Mouse (Mus musculus) skeletal muscle tissue, adult 2 months (tissue): ENCODE measurements around the gene Atp11a.

Experiments
- DNase-seq: peaks from one replicate; pipeline ENCODE4 v3.0.0-alpha.2; 2012; ENCODE audit warnings: low read depth, low spot score

Gene Atp11a

DNA sequence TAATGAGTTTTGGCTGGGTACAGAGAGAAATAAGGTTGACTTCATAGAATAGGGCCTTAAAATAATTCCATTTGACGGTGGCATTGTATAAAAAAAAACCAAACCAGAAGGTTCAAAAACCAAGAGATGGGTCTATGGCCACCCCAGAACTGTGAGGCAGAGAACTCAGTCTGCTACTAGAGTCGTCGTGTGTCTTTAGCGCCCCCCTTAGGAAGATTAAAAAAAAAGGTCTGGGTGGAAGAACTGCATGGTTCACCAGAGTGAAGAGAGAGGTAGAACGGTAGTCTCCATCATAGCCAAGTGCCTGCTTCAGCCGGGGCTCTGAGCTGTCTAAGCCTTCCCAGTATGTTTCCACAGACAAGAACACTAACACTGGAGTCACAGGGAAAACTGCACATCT, 54.4 kb downstream of the Atp11a start:
- DNase-seq: no peak

DNA sequence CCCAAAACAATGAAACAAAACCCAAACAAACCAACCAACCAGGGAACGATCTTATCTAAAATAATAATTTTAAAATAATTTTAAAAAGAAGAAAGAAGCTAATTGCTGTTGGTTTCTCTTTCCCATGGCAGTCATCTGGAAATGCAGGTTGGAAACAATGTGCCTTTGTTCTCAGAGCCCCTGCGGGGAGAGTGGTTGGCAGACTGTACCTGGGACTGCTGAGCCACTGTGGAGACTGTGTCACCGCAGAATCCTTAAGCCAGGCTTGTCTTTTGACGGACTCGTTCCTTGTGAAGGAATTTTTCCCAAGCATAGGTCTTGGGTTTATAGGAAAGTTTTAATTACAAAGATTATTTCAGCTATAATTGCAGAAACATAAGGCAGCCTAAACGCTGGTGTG, 59.6 kb downstream of the Atp11a start:
- DNase-seq: no peak

DNA sequence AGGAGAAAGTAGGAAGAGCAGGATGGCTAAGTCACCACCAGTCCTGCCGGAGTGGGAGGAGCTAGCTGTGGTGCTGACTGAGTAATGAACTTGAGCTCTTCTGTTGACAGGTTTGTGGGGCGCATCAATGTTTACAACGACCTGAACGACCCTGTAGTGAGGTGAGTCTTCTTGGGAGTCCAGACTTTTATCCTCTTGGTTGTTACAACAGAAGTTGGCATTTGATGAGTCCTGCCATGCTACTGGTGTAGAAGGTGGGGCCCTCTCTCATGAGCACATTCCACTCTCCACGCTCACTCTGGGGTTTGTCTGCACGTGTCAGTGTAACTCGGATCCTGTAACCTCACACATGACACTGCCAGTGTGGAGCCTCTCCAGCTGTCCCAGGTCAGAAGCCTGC, 66.1 kb downstream of the Atp11a start:
- DNase-seq: no peak

DNA sequence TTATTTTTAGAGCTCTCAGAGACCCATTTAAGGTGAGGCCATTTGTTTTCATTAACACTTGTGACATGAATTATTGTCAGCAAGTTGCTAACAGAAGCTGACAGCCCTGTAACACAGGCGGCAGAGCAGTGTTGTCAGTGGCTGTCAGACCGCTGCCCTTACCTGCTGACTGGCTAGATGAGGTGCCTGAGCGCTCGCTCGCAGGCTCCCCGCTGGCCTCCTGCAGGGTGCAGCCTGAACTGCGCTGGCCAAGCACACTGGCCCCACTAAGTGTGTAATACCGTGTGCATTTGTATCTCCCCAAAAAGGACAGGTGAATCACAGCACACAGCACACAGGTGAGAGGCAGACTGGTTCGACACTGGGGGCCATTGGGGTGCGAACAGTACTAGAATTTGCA, 67.7 kb downstream of the Atp11a start:
- no peak for DNase-seq

DNA sequence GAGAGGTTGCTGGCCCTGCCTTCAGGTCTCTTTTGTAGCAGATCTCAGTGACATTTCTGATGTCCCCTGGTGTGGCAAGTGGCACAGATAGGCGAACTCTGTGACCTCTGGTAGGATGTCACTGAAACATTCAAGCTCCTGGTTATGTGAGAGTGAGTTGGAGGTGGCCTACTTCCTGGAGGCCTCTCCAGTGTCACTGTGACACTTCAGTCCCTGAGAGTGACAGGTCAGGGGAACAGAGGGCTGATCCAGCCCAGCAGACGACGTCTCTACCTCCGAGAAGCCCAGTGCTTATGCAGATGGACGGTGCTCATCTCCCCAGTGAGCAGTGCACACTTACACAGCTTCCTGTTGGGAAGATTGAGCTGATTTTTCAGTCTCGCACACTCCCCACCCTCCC, 68.4 kb downstream of the Atp11a start:
- DNase-seq: no peak

DNA sequence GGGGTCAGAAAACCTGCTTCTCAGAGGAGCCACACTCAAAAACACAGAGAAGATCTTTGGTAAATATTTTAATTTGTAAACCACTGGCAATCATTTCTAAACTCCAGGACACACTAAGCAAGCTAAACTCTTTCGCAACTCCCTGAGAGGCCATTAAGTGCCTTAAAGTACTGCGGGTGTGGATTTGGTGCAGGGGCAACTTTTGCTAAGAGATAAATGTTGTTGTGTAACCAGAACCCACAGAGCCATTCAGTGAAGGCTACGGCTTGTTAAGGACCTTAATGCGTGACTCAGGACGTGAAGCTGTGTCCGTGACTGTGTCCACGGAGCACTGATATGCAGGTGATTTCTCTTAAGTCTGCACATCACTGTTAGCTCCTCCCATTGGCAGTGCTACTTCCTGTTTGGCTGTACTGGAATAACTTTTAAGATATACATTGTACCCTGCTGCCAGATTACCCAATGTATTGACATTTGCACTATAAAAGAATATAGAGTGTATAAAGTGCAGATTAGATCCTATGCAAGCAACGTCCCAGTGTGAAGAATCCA, 68.9 kb downstream of the Atp11a start:
- DNase-seq: peak; percentile 17

DNA sequence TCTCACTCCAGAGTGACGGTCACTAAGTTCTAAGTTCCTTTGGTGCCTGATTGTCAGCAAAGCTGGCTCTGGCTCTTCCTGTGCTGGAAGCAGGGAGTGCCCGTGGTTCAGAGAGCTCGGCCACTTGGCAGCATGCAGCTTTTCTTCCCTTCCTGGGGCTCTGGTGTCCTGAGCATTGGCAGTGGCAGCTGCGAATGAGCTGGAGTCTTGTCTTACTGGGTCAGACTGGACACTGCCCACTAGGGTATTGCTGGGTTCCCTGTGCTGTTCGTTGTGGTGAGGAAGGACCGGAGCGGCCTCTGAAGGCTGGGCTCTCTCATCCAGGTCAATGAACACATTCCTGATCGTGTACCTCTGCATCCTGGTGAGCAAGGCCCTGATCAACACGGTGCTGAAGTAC, 70.3 kb downstream of the Atp11a start:
- DNase-seq: peak; percentile 34

DNA sequence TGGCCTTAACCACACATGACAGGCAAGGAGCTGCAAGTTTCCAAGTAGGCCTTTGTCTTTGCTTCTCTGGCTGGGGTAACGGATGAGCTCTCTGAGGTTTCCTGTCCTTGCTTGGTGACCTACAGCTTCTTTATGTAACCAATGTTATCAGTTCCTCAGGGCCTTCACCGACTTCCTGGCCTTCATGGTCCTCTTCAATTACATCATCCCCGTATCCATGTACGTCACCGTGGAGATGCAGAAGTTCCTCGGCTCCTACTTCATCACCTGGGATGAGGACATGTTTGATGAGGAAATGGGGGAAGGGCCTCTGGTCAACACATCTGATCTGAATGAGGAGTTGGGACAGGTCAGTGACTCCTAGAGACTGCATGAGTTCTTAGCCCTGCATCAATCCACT, 71.5 kb downstream of the Atp11a start:
- DNase-seq: no peak

DNA sequence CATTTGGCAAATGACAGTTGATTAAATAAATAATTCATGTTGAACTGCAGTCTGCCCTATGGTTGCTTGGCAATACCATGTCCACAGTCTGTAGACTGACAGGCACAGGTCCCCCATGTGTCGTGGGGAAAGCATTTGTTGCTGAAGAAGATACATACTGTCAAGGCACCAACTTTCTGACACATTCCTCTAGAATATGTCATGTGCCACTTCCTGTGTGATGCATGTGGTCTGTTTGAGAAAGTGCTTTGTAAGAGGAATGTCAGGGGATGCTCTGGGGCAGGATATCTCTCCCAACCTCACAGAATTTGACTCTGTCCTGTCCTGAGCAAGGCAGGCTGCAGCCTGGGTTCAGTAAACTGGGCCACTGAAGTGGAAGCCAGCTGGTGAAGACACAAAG, 72.6 kb downstream of the Atp11a start:
- DNase-seq: no peak

DNA sequence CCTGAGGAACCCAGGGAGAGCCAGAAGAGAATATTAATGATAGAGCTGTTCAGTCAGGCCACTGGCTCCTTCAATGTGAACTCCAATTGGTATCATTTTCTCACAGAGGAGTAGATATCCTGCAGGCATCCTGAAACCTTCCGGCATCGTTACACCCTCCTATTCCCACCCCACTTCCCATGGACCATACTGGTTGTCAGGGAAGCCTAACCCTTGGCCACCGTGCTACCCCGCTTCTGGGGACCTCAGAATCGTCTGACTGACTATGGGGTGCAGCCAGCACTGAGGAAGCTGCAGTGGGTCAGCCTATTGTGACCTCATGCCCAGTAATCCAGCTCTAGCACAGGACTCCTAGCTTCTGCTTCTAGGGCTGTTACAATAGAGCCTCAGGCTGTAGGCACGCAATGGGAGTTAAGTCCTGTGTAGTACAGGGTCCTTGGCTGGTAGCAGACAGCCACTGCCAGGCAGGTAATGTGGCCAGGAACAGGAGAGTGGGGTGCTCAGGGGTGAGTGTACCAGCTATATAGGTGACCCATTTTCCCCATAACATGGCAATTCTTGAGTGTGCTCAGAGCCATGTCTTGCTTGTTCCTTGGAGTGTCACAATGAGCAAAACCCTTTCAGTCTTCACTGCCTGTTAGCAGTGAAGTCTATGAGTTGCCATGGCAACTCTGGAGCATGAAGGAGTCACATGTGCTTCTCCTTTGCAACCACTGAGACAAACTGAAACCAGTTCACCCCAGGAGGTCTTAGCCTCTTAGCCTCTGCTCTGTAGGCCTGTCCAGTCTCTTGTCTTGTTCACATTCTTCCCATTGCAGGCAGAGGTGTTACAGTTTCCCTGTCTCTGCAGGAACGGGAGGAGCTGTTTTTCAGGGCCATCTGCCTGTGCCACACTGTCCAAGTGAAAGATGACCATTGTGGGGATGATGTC, 75.1 kb downstream of the Atp11a start:
- no peak for DNase-seq

DNA sequence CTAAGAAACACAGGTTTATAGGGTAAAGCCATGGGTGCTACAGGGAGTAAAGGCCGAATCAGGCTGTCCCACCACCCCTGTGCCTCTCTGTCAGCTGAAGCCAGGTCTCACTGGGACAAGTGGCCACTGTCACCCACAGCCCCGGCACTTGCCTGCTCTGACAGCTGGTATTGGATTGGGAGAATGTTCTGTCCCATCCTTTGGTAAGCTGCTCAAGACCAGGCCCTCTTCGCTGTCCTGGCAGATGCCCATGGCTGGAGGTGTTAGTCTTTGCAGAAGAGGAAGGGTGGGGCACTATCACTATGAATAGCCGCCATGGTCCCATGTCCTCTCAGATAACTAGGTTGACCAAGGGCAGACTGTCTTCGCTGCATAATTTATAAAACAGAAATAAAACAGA, 76.8 kb downstream of the Atp11a start:
- no peak for DNase-seq

DNA sequence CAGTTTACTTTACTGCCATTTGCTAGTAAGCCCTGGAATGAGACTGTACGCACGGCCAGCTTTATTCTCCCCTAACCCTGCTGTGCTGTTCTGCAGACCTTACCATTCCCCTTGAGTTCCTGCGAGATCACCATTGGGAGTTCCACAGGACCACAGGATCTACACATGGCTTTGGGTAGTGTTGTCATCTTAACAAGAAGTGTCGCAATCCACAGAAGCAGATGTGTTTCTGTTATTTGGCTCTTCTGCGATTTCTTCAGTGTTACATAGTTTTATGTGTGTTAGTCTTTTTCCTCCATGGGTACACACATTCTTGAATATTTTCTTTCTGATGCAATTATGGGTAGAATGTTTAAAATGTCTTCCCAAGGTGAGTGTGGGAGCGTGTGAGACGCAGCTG, 84.0 kb downstream of the Atp11a start:
- peak; percentile 30 for DNase-seq

DNA sequence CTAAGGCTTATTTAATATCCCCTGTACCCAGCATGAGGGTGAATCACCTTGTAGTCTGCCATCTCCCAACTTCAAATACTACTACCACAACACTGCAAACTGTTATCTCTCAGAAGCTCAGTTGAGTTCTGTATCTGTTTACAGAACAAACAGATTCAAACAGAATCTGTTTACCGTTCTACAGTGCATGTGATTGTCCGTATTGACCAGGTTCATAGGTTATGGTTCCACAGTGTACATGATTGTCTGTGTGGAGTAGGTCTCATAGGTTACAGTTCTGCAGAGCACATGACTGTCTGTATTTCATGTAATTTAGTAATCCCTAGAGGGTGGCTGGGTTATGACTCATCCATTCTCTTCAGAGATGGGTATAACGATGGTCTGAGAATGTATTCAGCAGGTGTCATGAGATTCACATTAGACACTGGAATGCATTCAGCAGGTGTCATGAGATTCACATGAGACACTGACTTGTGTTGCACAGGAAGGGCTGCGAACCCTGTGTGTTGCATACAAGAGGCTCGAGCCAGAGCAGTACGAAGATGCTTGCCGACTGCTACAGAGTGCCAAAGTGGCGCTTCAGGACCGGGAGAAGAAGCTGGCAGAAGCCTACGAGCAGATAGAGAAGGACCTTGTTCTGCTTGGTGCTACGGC, 85.7 kb downstream of the Atp11a start:
- DNase-seq: no peak

DNA sequence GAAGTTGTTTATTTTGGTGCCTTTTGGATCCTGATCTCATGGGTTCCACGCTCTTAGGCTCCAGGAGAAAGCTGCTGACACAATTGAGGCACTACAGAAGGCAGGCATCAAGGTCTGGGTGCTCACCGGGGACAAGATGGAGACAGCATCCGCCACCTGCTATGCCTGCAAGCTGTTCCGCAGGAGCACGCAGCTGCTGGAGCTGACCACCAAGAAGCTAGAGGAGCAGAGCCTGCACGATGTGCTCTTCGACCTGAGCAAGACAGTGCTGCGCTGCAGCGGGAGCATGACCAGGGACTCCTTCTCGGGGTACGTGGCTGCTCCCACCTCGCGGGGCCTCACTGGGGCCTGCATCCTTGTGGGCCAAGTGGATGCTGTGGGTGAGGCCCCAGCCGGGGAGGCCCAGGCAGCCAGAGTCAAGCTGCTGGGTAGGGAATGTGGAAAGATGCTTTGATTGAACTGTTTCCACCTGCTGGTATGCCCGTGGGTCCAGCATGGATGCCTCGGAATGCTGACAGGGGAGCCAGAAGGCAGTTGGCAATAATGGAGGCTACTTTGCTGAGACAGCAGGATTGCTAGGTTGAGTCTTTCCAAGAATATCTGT, 87.6 kb downstream of the Atp11a start:
- no peak for DNase-seq

DNA sequence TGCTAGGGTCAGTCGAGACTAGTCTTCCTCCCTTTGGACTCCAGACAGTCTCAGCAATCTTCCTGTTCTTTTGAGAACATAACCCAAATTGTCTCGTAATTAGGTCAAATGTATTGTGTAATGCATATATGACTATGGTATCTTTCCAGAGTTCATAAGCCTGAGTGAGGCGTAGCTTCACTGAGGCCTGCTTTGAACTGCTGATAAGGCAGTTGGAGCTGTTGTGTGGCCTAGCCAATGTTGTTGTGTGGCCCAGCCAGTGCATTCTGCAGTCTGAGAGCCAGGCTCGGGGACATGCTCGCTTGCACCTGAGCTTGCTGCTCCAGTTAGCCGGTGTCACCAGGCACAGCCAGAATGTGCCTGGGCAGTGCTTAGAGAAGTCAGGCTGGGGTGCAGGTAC, 89.6 kb downstream of the Atp11a start:
- no peak for DNase-seq

DNA sequence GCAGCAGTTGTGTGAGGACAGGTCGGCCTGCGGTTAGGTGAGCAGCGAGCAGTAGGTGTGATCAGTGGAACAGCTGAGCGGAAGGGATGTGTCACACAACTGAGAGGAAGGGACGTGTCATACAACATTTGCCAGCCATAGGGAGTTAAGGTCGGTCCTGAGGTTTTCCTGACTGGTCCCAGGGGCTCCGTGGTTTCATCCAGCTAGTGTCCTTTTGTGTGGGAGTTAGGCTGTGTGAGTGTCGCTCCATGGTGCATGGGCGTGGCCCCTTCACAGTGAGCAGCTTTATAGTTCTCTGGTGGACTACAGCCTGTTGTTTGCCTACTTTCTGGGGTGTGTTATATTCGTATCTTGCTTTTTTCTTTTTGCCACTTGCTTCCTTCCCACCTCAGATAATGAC, 94.4 kb downstream of the Atp11a start:
- no peak for DNase-seq

DNA sequence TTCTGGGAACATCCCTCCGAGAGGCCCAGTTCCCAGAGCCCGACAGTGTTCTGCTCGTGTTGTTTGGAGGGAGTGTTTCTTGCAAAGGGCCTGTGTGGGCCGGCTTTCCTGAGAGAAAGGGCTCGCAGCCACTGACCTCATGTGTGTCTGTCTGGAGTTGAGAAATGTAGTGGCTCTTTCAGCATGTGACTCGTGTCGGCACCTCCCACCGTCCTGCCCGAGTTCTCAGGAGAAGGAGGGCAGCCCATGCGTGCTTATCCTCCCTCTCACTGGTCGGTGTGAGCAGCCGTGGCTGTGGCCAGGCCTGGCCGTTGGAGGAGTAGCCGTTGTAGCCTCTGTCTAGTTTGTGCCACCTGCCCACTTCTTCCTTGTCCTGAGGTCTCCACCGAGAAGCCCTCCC, 99.2 kb downstream of the Atp11a start:
- DNase-seq: no peak

DNA sequence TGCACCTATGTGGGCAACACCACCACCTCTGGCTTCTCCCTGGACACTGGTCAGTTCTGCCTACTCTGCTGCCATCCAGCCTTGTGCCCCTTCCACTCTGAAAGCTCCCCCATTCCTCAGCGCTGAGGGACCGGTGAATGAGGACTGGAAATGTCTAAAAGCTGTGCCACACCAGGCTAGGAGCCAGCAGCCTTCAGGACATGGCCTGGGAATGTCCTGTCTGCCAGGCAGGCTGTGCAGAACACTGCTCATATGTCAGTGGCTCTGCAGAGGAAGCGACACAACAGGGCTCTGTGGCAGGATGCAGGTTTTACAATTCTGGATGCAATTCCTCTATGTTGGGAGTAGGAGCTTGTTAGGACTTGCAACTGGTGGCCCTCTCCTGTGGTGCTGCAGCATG, 106.2 kb downstream of the Atp11a start:
- no peak for DNase-seq

DNA sequence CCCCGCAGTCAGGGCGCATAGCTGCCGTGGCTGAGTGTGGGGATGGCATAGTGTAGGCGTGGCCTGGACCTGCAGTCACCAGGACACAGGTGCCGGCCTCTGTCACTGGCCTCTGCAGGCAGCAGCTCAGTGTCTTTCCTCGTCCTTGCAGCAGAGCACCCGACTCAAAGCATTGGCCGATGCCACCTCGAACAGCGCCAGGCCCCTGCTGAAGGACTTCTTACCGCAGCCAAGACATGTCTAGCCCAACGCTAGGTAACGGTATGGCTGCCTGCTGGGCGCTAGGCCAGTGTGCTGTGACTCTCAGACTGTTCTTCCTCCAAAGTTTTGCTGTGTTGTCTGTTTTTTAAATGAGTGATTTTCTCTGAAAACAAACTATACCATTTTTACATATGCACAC, 106.8 kb downstream of the Atp11a start:
- DNase-seq: no peak

DNA sequence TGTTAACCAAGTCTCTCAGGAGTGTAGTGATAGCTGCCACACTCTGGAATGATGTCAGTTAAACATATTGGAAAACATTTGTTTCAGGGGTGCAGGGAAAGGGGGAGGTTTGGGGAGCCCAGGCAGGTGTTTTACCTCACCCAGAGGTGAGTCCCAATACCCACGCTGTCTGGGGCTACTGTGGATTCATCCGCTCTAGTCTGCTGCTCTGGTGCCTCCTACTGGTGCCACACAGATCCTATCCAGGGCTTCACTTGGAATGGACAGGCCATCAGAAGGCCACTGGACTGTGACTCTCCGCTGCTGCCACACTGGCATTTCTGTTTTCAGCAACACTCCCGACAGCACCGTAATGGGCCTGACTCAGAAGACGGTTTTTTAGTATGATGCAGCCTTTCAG, 109.0 kb downstream of the Atp11a start:
- no peak for DNase-seq

DNA sequence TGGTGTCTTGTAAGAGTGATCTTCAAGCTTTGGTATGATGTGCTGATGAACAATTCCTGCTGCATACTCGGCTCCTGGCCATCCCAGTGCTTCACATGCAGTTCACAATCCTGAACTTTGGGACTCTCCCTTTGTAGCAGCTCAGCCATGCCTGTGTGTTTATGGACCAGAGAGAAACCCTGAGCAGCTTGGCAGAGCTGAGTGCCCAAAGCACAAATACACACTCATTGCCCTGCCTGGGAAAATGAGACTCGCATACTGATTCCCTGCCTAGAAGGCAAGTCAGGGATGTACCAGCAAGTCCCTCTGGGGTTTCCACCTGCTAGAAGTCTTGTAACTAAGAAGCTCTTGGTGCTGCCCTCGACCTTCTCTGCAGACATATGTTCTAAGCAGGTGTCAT, 112.8 kb downstream of the Atp11a start:
- no peak for DNase-seq

DNA sequence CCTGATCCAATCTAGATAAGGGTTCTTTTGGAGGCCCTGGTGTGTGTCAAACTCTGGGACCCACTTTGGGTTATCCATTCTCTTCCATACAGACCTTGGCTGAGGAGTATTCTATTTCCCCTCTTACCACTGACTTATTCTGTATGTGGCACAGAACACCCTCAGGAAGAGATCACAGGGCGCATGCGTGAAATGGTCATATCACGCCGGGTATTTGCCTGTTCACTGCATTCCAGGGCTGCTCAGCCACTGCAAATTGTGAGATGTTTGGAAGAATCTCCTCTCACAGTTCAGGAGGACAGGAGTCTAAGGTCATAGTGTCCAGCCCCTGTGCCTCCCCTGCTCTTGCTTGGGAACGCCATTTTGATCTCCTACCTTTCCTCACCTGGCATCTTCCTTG, 113.8 kb downstream of the Atp11a start:
- no peak for DNase-seq

DNA sequence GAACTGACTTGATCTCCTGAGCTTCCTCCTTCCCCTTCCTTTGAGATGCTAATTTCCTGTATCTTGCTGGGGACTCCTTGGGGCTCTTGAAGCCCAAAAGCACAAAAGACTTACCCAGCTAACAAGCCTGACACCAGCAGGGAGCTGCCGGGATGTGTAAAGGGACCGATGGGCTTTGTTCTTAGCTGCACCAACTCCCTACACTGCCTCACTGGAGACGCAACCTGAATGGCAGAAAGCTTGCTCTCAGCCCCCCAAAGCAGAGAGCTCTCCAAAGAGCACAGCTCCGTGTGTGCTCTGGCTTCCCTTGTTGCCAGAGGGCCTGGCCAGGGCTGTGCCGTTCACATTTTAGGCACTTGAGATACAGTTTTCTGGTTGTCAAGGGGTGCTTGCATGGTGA, 114.6 kb downstream of the Atp11a start:
- DNase-seq: no peak
